Mouse (Mus musculus): ENCODE results near the gene Vsx1.

Gene Vsx1

DNA sequence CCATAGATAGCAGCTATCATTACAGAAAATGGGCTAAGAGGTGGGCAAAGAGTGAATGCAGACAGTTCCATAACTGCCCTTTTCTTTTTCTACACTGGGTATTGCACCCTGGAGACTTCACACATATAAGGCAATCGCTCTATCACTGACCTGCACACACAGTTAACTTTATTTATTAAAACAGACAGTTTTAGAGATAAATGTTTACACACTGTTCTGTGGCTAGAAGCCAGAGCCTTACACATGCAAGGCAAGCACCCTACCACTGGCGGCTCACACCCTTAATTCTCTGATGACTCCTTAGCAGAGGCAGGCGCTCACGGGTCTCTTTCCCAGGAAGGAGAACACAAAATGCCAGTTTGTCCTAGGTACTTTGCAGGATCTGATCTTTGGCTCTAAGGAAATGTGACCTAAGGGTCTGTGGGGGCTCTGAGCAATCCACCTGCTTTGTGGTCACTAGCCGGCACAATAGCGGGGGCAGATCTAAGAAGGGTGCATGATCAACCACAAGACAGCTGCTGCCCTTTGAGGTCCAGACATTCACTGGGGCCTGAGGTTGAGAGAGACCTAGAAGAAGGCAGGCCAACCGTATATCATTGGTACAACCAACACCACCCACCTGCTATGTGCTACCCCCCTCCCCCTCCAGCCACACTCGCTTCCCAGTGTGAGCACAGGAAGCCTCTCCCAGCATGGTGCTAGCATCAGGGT, 42.6 kb downstream of the Vsx1 start:
- no peak for DNase-seq (ENCODE audit: low read depth, low spot score)

DNA sequence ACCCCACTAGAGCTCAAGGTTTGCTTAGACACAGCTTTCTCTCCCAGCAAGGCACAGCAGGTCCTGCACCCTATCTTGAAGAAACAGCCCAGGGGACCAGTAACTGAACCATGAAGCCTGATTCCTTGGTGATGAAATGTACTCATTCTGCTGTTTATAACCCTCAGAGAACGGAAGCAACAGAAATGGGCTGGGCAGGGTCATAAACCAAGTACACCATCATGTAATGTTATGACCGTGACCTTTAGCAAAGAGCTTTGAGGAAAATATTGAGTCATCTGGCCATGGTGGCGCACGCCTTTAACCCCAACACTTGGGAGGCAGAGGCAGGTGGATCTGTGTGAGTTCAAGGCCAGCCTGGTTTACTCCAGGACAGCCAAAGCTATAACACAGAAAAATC, 43.9 kb downstream of the Vsx1 start:
- DNase-seq (ENCODE audit: low read depth, low spot score) = no peak

DNA sequence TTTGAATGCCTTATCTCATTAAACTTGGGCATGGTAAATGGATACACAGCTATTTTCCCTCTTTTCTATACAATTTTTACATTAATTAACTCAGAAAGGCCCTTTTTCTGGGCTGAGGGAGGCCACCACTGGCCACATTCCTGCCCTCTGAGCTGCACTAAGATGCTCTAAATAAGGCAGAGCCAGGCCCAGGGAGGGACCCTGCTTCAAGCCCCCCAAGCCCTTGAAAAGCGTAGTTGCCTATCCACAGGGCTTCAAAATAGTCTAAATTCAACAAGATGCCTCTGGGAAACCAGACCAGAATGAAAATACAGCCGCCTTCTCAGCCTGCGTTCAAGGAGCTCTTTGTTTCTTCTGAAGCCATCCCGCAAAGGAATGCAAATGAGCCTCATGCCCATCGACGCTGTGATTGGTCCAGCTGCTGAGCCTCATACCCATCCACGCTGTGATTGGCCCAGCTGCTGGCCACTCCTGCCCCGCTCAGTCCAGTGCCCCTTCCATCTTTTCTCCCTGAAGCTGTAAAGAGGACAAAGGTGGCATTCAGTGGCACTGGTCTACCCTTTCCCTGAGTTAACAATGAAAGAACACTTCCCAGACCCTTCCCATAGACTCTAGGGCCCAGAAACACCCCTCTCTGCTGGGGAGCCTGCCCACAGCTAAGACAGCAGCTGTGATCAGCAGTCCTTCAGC, 45.3 kb downstream of the Vsx1 start:
- peak; percentile 50 for DNase-seq (ENCODE audit: low read depth, low spot score)

DNA sequence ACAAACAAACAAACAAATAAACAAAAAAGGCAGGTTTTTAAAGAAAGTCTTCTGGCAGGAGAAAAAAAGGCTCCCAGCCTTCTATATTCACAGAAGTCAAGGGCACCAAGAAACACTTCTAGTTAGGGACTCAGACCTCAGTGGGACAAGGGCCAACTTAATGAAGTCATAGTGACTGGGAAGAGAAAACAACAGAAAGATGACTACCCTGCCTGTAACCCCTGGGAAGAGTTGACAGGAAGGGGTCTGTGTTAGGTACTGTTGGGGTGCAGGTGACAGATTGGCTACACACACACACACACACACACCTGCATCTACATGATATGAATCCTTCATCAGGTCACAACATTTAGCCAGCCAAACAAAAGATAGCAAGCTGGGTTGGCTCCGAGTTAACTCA, 46.0 kb downstream of the Vsx1 start:
- no peak for DNase-seq (ENCODE audit: low read depth, low spot score)

DNA sequence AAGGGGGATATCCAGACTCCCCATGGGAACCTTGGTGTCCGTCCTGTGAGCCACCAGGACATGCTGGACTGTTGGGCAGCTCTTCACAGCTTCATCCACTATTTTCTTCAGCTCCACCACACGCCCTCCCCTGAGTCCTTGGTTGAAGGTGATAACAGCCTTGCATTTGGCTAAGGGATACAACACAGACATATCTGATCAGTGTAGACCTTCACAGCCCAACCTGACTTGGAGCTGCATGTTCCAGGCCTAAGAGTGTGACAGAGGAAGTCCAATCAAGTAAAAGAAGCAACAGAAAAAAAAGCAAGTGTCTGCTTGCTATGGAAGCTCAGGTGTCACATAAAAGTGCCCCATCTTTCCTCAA, 50.8 kb downstream of the Vsx1 start:
- DNase-seq (ENCODE audit: low read depth, low spot score) = peak; percentile 27

DNA sequence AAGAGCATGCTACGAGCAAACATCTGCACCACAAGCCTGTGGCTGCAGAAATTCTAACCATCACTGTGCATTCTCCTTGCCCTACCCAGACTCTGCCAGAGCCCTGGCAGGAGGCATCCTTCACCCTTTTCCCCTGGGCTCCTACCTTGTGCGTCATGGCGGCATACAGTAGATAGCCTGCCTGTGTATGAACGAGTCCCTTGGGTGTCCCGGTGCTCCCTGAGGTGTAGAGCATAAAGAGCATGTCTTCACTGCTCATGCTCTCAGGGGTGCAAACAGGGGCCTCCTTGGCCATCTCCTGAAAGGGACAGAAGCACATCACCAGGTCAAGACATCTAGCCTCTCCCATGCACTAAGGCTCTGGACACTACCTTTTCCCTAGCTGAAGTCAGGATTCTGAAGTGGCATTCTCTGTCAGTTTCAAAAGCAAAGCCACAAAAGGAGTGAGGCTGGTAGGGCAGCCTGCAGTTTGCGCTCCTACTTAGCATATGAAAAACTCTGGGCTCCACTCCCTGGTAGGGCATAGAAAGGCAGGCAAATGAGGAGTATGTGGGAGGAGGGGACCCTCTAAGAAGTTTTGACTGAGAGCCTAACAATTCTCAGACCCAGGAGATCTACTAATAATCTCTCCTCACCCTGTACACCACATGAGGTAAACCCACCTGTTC, 51.3 kb downstream of the Vsx1 start:
- peak; percentile 80 for DNase-seq (ENCODE audit: low read depth, low spot score)

DNA sequence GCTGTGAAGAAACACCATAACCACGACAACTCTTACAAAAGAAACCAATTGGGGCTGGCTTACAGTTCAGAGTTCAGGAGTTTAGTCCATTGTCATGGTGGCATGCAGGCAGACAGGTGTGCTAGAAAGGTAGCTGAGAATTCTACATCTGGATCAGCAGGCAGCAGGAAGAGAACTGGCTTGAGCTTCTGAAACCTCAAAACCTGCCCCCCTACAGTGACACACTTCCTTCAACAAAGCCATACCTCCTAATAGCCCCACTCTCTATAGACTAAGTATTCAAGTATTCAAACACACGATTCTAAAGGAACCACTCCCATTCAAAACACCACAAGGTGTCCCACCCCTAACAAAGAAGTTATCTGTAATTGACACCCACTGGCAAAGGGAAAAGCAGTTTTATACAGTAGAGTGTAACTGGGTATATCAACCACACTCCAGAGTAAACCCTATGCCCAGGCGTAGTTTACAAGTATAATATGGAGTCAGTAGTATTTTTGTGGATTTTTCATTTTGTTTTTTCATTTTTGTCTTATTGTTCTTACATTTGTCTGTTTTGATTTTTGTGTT, 53.2 kb downstream of the Vsx1 start:
- peak; percentile 47 for DNase-seq (ENCODE audit: low read depth, low spot score)
